Mouse (Mus musculus): ENCODE measurements around the gene Klhl28.

GRCm38 (mm10) chr12:64975558-64975957 lies 10.2 kb upstream of the Klhl28 start:
- TF ChIP-seq CTCF (IDR thresholded peaks at IDR 0.05; ENCODE audit: insufficient read depth, low read length), result no peak
- TF ChIP-seq POLR2A (IDR thresholded peaks at IDR 0.05; ENCODE audit: borderline replicate concordance, extremely low read depth, low read depth, low read length), result no peak
